Mouse (Mus musculus) E14TG2a.4 (cell line): Measurements from ENCODE around the gene Ncmap.

ENCODE experiments used
- CTCF ChIP-seq: conservative IDR thresholded peaks from 2 replicates; pipeline ENCODE4 v1.5.1; 2014; ENCODE audit warnings: low read length
- POU5F1 ChIP-seq: IDR thresholded peaks from 2 replicates; pipeline ENCODE4 v1.6.1; 2014; ENCODE audit warnings: low read length, borderline replicate concordance

- TF ChIP-seq CTCF (no peak), POU5F1 (no peak)
Measured at GRCm38 (mm10) chr4:135404048-135404447, 6.0 kb upstream of the Ncmap start.
